Mouse (Mus musculus) kidney, postnatal 0 days (tissue): ENCODE results near the gene Frat1. TPM values are rescaled to one million over a fixed set of nuclear protein-coding genes. Genes with fewer than 3 reads are reported as not detected.

Source experiments
- ATAC-seq: fragments of 200-750 bp; cut with Nextera tagmentation; replicated peaks from 2 replicates; pipeline ENCODE4 v1.8.0; 2017; ENCODE audit warnings: low read depth, moderate number of reproducible peaks, moderate TSS enrichment, moderate library complexity; ENCODE audit not compliant: low FRiP score
- DNase-seq: peaks from one replicate; pipeline ENCODE4 v3.0.0-alpha.2; 2016; ENCODE audit warnings: low spot score
- H3K27ac ChIP-seq: fragments of 300-500 bp; sonication (generic); 2 replicates; pipeline ENCODE4 v1.5.1; 2014; ENCODE audit warnings: mild to moderate bottlenecking
- H3K27me3 ChIP-seq: fragments of 300-500 bp; sonication (generic); 2 replicates; pipeline ENCODE4 v1.6.1; 2014; ENCODE audit warnings: low read length, mixed read lengths; ENCODE audit not compliant: insufficient read depth
- H3K36me3 ChIP-seq: fragments of 300-500 bp; sonication (generic); 2 replicates; pipeline ENCODE4 v1.6.1; 2014; ENCODE audit warnings: low read length, mixed read lengths; ENCODE audit not compliant: insufficient read depth
- H3K4me1 ChIP-seq: fragments of 300-500 bp; sonication (generic); replicated peaks from 2 replicates; pipeline ENCODE4 v1.6.1; 2014; ENCODE audit warnings: antibody characterized with exemption, low read length, mixed read lengths; ENCODE audit not compliant: insufficient read depth
- H3K4me2 ChIP-seq: fragments of 300-500 bp; sonication (generic); 2 replicates; pipeline ENCODE4 v1.6.1; 2014; ENCODE audit warnings: mild to moderate bottlenecking, low read length, moderate library complexity, mixed read lengths
- H3K4me3 ChIP-seq: fragments of 300-500 bp; sonication (generic); replicated peaks from 2 replicates; pipeline ENCODE4 v1.5.1; 2014; ENCODE audit warnings: low read depth, low read length
- H3K9ac ChIP-seq: fragments of 300-500 bp; sonication (generic); 2 replicates; pipeline ENCODE4 v1.6.1; 2014; ENCODE audit warnings: low read depth, low read length
- H3K9me3 ChIP-seq: fragments of 300-500 bp; sonication (generic); replicated peaks from 2 replicates; pipeline ENCODE4 v1.6.1; 2016; ENCODE audit warnings: low read length, inconsistent platforms, mixed read lengths
- CTCF ChIP-seq: IDR thresholded peaks from 2 replicates; pipeline ENCODE4 v1.5.1; 2016; ENCODE audit warnings: antibody characterized with exemption, low read depth, mild to moderate bottlenecking, moderate library complexity
- WGBS: fragments of 180-500 bp; shearing (Covaris S2); extraction: QIAGEN DNeasy Blood & Tissue Kit; methylation state at CpG from one replicate; pipeline ENCODE4 v1.1.7; 2014; 5-methylcytosine and 5-hydroxymethylcytosine counted together
- polyA plus RNA-seq: library from polyadenylated mRNA; unstranded; fragments of >200 nt; fragmentation: Nextera tagmentation; extraction: Ambion mirVana; gene quantifications from 2 replicates; pipeline ENCODE4 v1.2.1, GENCODE M21; 2015

The Frat1 gene
- polyA plus RNA-seq, 1 experiment from 2014 or later, result 11.1 TPM

GRCm38 (mm10) chr19:41794901-41795300 is 34.9 kb upstream of the Frat1 start:
- Histone ChIP-seq H3K9me3 (no peaks in the 10 kb centered on the region), H3K9ac (no peak overlapping the region), H3K36me3 (no peaks in the 10 kb centered on the region), H3K27me3 (no peaks in the 10 kb centered on the region), H3K27ac (peak overlapping the region; percentile 80), H3K4me1 (no peaks in the 10 kb centered on the region; the same call in 1 of the 2 replicates), H3K4me3 (no peak overlapping the region), H3K4me2 (no peak overlapping the region)
- WGBS, result 83% methylated on average over 6 of the region's 6 CpGs
- DNase-seq (no peak), ATAC-seq (no peak)
- TF ChIP-seq CTCF, result no peak

GRCm38 (mm10) chr19:41796148-41796760 is 33.5 kb upstream of the Frat1 start:
- H3K4me1 ChIP-seq, result no peaks in the 10 kb centered on the region; the same call in 1 of the 2 replicates
- H3K27me3 ChIP-seq, result no peaks in the 10 kb centered on the region
- no peak overlapping the region for H3K4me2 ChIP-seq
- DNase-seq (no peak), ATAC-seq (no peak)
- no peaks in the 10 kb centered on the region for H3K9me3 ChIP-seq
- no peak for TF ChIP-seq CTCF
- WGBS, result 47% methylated on average over 3 of the region's 3 CpGs
- peak overlapping the region; percentile 31; the same call in 1 of the 2 replicates for H3K27ac ChIP-seq
- H3K9ac ChIP-seq, result no peak overlapping the region
- no peak overlapping the region for H3K4me3 ChIP-seq
- no peaks in the 10 kb centered on the region for H3K36me3 ChIP-seq

- Histone ChIP-seq H3K4me2 (no peak overlapping the region), H3K9ac (no peak overlapping the region), H3K9me3 (no peaks in the 10 kb centered on the region), H3K27me3 (no peaks in the 10 kb centered on the region), H3K27ac (0 out of 2 replicates have a peak overlapping the region, but pooled peaks have one; percentile 1), H3K36me3 (no peaks in the 10 kb centered on the region), H3K4me3 (no peak overlapping the region), H3K4me1 (no peaks in the 10 kb centered on the region; the same call in 1 of the 2 replicates)
- DNase-seq, result no peak
- no peak for ATAC-seq
- TF ChIP-seq CTCF, result no peak
- WGBS, result 53% methylated on average over 12 of the region's 12 CpGs
These were observed 32.9 kb upstream of the Frat1 start for GRCm38 (mm10) chr19:41796789-41797327.

GRCm38 (mm10) chr19:41797536-41797935 is 32.2 kb upstream of the Frat1 start:
- H3K36me3 ChIP-seq, result no peaks in the 10 kb centered on the region
- WGBS, result 91% methylated on average over 6 of the region's 6 CpGs

GRCm38 (mm10) chr19:41800451-41800850 is 29.3 kb upstream of the Frat1 start:
- Histone ChIP-seq H3K9ac (no peak overlapping the region), H3K9me3 (no peaks in the 10 kb centered on the region), H3K36me3 (no peaks in the 10 kb centered on the region), H3K4me1 (no peaks in the 10 kb centered on the region; the same call in 1 of the 2 replicates), H3K27ac (no peak overlapping the region), H3K4me2 (peak overlapping the region; percentile 76), H3K4me3 (peak overlapping the region; percentile 83), H3K27me3 (no peaks in the 10 kb centered on the region)
- TF ChIP-seq CTCF, result no peak
- DNase-seq, result no peak
- ATAC-seq, result no peak
- WGBS, result 44% methylated on average over 6 of the region's 6 CpGs

More at GRCm38 (mm10) chr19:41797536-41797935, 32.2 kb upstream of the Frat1 start:
- Histone ChIP-seq H3K27ac (no peak overlapping the region), H3K4me2 (no peak overlapping the region), H3K9ac (no peak overlapping the region), H3K4me3 (no peak overlapping the region), H3K4me1 (no peaks in the 10 kb centered on the region; the same call in 1 of the 2 replicates), H3K27me3 (no peaks in the 10 kb centered on the region), H3K9me3 (no peaks in the 10 kb centered on the region)
- no peak for TF ChIP-seq CTCF
- DNase-seq (no peak), ATAC-seq (no peak)

- no peak for TF ChIP-seq CTCF
- Histone ChIP-seq H3K27ac (0 out of 2 replicates have a peak overlapping the region, but pooled peaks have one; percentile 43), H3K9ac (peak overlapping the region; percentile 83), H3K4me3 (peak overlapping the region; percentile 83), H3K4me1 (no peaks in the 10 kb centered on the region; the same call in 1 of the 2 replicates), H3K9me3 (no peaks in the 10 kb centered on the region), H3K36me3 (no peaks in the 10 kb centered on the region), H3K4me2 (peak overlapping the region; percentile 76), H3K27me3 (no peaks in the 10 kb centered on the region)
- DNase-seq, result no peak
- 2% methylated on average over 26 of the region's 26 CpGs for WGBS
- ATAC-seq, result no peak
These were observed 28.6 kb upstream of the Frat1 start for GRCm38 (mm10) chr19:41800986-41801741.
